Mouse (Mus musculus) heart, embryonic 16.5 days (tissue): Measurements from ENCODE around the gene Ifit1bl2. TPM values are rescaled to one million over a fixed set of nuclear protein-coding genes. Genes with fewer than 3 reads are reported as not detected.
A peak's percentile ranks its signal among the peaks of the same experiment; 100 is the strongest.
"Not testable (repeated sequence)": the region's sequence is repeated elsewhere in the genome, so short reads cannot be mapped to it uniquely, and the experiment has no call there.

Source experiments
- ATAC-seq: fragments of 200-750 bp; cut with Nextera tagmentation; replicated peaks from 2 replicates; pipeline ENCODE4 v1.8.0; 2017; ENCODE audit warnings: moderate number of reproducible peaks; ENCODE audit not compliant: insufficient read depth, low FRiP score; ENCODE audit errors: extremely low read depth
- H3K27ac ChIP-seq: fragments of 300-500 bp; sonication (generic); 2 replicates; pipeline ENCODE4 v1.5.1; 2014; ENCODE audit warnings: mild to moderate bottlenecking, low read length, control low read depth, moderate library complexity
- H3K27me3 ChIP-seq: fragments of 300-500 bp; sonication (generic); 2 replicates; pipeline ENCODE4 v1.6.1; 2014; ENCODE audit warnings: low read length, mixed read lengths; ENCODE audit not compliant: control insufficient read depth, insufficient read depth
- H3K36me3 ChIP-seq: fragments of 300-500 bp; sonication (generic); 2 replicates; pipeline ENCODE4 v1.6.1; 2014; ENCODE audit not compliant: control insufficient read depth, insufficient read depth
- H3K4me1 ChIP-seq: fragments of 300-500 bp; sonication (generic); 2 replicates; pipeline ENCODE4 v1.6.1; 2014; ENCODE audit warnings: low read length, mixed read lengths; ENCODE audit not compliant: control insufficient read depth, insufficient read depth
- H3K4me2 ChIP-seq: fragments of 300-500 bp; sonication (generic); 2 replicates; pipeline ENCODE4 v1.6.1; 2014; ENCODE audit warnings: low read depth, mild to moderate bottlenecking, control low read depth, low read length
- H3K4me3 ChIP-seq: fragments of 300-500 bp; sonication (generic); 2 replicates; pipeline ENCODE4 v1.5.1; 2014; ENCODE audit warnings: mild to moderate bottlenecking, control low read depth, low read length
- H3K9ac ChIP-seq: fragments of 300-500 bp; sonication (generic); 2 replicates; pipeline ENCODE4 v1.6.1; 2014; ENCODE audit warnings: low read length, control low read depth
- H3K9me3 ChIP-seq: fragments of 300-500 bp; sonication (generic); replicated peaks from 2 replicates; pipeline ENCODE4 v1.6.1; 2016; ENCODE audit warnings: low read length; ENCODE audit not compliant: control insufficient read depth
- WGBS: fragments of 180-500 bp; shearing (Covaris S2); extraction: QIAGEN DNeasy Blood & Tissue Kit; methylation state at CpG from one replicate; pipeline ENCODE4 v1.1.7; 2014; 5-methylcytosine and 5-hydroxymethylcytosine counted together
- polyA plus RNA-seq: library from polyadenylated mRNA; unstranded; fragments of >200 nt; fragmentation: Nextera tagmentation; extraction: Ambion mirVana; gene quantifications from 2 replicates; pipeline ENCODE4 v1.2.1, GENCODE M21; 2015

Gene Ifit1bl2
- polyA plus RNA-seq, 1 experiment from 2014 or later, result 1.6 TPM

DNA sequence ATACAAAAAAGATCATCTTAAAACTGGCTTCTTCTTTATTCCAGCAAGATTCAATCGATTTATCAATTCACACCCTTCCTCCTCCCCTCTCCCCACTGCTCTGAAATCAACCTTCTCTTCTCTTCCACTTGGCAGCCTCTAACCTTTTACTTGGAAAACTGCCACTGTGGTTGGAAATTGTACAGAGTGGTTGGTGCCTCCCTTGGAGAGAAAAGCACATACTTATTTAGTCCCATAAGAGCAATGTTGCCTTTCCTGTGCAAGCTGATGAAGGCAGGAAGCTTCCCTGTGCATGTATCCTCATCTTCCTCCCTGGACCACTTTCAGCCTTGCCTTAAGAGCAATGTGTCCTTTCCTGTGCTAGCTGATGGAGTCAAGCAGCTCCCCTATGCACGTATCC is 42.2 kb downstream of the Ifit1bl2 start:
- Histone ChIP-seq H3K36me3 (no peaks in the 10 kb centered on the region), H3K9me3 (no peaks in the 10 kb centered on the region), H3K9ac (no peak overlapping the region), H3K27me3 (no peaks in the 10 kb centered on the region), H3K4me1 (peaks cover 14% of the 10 kb centered on the region), H3K4me3 (no peak overlapping the region), H3K27ac (no peak overlapping the region), H3K4me2 (no peak overlapping the region)
- 62% methylated on average over 2 of the region's 2 CpGs for WGBS
- peak; percentile 72 for ATAC-seq

DNA sequence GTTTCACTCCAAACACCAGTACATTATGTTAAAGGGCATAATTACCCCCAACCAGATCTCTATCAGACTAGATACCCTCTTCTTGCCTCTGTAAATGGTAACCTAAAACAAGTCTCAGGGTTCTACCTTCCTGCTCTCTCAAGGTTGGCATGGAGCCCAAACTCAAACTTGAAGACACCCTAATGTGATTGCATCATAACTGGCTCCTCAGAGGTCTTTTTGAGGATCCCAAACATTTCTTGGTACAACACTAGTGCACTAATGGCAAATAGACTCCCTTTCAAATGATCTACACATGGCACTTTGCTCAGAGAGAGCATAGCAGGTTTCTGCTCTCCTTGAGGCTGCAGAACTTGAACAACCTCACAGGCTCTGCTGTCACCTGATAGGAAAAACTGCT is 43.7 kb downstream of the Ifit1bl2 start:
- Histone ChIP-seq H3K36me3 (no peaks in the 10 kb centered on the region), H3K4me2 (no peak overlapping the region), H3K9ac (no peak overlapping the region), H3K27me3 (no peaks in the 10 kb centered on the region), H3K27ac (no peak overlapping the region), H3K4me1 (peaks cover 14% of the 10 kb centered on the region), H3K9me3 (no peaks in the 10 kb centered on the region), H3K4me3 (no peak overlapping the region)
- ATAC-seq, result no peak

DNA sequence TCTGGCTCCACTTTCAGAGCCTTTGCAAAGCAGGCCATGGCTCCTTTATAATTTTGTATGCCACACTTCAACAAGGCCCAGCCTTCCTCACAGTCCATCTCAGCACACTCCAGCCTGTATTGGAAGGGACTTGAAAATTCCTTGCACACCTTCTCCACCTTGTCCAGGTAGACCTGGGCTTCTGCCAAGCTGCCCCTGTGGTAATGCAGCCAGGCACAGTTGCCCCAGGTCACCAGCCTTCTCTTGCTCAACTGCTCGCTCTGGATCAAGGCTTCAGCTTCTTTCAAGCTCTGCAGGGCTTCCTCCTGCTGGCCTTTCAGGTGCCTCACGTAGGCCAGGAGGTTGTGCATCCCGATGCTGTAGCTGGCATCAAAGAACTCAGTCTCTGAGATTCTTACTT is 46.0 kb downstream of the Ifit1bl2 start:
- not testable (repeated sequence) for ATAC-seq, H3K4me2 ChIP-seq, H3K9me3 ChIP-seq, H3K9ac ChIP-seq, H3K27ac ChIP-seq, H3K36me3 ChIP-seq, H3K27me3 ChIP-seq, H3K4me3 ChIP-seq
- H3K4me1 ChIP-seq, result peaks cover 14% of the 10 kb centered on the region
- 79% methylated on average over 3 of the region's 3 CpGs for WGBS

DNA sequence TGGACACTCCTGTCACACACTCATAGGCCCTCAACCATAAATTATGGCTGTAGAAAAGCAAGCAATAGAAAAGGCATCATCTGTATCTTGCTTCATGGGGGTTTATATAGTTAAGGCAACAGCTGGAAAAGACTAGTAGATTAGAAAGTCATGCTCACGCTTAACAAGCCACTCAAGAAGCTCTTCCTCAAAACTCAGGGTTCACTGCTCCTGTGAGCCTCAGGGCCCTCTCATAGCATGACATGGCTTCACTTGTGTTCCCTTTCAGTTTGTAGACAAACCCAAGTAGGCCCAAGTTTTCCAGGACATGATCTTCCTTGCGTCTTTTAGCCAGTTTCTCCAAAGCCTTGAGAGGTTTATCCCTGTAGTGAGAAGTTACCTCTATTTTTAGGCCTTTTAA is 47.1 kb downstream of the Ifit1bl2 start:
- Histone ChIP-seq H3K9ac (no peak overlapping the region), H3K4me3 (no peak overlapping the region)

DNA sequence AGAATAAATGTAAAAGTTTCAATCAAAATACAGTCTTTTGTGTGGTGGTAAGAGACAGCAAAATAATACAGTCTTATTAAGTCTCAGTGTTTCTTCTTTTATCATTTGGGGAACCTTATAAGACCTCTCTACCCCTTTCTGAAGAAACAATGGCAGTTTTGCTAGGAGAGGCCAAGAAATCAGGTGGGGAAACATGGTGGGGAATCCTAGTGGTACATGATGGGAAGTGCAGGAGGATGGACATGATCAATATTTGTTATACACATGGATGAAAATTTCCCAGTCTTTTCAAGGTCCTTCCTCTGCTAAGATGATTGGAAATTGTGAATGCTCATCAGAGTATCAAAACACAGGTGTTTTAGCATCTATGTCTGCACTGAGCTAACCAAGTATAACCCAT is 51.6 kb downstream of the Ifit1bl2 start:
- no peak for ATAC-seq
- Histone ChIP-seq H3K9me3 (no peaks in the 10 kb centered on the region), H3K4me2 (no peak overlapping the region), H3K4me1 (no peaks in the 10 kb centered on the region), H3K4me3 (no peak overlapping the region), H3K27ac (no peak overlapping the region), H3K27me3 (no peaks in the 10 kb centered on the region), H3K36me3 (no peaks in the 10 kb centered on the region), H3K9ac (no peak overlapping the region)

More for the DNA sequence above, 47.1 kb downstream of the Ifit1bl2 start:
- peaks cover 11% of the 10 kb centered on the region for H3K4me1 ChIP-seq
- no peaks in the 10 kb centered on the region for H3K9me3 ChIP-seq
- no peak overlapping the region for H3K4me2 ChIP-seq
- H3K27ac ChIP-seq, result no peak overlapping the region
- no peaks in the 10 kb centered on the region for H3K36me3 ChIP-seq
- ATAC-seq, result no peak
- 83% methylated on average over 2 of the region's 2 CpGs for WGBS
- no peaks in the 10 kb centered on the region for H3K27me3 ChIP-seq

DNA sequence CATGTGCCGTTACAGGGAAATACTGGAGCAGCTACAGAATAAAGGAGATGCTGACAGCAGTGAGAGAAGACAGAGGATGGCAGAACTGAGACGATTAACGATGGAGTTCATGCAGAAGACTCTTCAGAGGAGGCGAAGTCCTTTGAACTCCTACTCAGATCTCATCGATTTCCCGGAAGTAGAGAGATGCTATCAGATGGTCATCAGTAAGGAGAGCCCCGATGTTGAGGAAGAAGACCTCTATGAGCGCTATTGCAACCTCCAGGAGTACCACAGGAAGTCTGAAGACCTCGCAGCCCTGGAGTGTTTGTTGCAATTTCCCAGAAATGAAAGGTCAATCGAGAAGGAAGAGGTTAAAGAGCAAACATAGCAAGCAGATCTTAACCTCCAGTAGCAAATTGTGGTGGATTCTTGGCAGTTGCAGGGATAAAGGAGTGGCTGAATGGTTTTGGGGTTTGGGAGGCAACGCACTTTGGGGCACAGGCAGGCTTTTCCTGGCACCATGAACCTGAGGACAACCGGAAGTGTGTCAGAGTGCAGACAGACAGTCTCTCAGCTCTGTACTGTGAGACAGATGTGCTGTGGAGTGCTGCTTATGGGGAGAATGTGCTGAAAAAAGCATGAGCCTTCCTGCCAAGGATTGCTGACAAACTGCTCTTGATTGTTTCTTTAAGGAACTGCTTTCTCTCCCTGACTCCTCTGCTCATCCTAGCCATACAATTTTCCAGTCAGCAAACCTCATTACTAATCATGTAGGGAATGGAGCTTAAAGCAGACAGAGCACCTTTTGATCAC is 52.4 kb downstream of the Ifit1bl2 start:
- H3K27ac ChIP-seq, ATAC-seq, H3K4me3 ChIP-seq, H3K4me1 ChIP-seq, H3K36me3 ChIP-seq, H3K9me3 ChIP-seq, H3K4me2 ChIP-seq, H3K27me3 ChIP-seq: not testable (repeated sequence)
- H3K9ac ChIP-seq, result 0 out of 2 replicates have a peak overlapping the region, but pooled peaks have one; percentile 5
- WGBS, result 62% methylated on average over 6 of the region's 12 CpGs

DNA sequence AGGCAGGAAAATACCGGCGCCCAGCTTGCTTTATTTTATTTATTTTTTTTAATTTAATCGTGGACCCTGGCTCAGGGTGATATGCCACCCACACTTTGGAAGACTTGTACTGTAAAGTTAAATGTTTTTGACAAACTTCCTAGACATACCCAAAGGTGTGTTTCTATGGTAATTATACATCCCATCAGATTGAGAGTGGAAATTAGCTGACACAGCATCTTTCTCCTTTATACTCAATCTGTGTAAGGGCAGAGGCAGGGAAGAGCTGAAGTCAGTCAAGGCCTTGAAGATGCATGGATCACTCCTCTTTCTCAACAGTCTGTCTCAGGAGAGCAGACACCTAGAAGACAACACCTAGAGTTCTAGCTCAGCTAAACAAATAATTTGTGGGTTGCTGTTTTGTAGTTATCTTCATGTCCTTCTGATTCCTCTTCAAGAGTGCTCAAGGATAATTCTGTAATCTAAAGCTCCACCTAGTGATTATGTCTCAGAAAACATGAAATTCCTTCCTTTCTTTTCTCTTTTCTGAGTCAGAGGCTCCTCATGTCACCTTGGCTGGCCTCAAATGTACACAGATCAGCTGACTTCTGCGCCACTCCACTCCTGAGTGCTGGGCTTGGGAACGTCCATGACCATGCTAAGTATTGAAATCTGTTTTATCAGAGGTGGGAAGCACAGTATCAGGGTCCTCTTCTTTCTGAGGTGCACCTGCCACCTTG is 54.6 kb downstream of the Ifit1bl2 start:
- not testable (repeated sequence) for H3K36me3 ChIP-seq, H3K9me3 ChIP-seq, H3K9ac ChIP-seq, H3K4me1 ChIP-seq, H3K4me2 ChIP-seq, H3K4me3 ChIP-seq, H3K27ac ChIP-seq, H3K27me3 ChIP-seq, ATAC-seq
- 72% methylated on average over 5 of the region's 5 CpGs for WGBS

DNA sequence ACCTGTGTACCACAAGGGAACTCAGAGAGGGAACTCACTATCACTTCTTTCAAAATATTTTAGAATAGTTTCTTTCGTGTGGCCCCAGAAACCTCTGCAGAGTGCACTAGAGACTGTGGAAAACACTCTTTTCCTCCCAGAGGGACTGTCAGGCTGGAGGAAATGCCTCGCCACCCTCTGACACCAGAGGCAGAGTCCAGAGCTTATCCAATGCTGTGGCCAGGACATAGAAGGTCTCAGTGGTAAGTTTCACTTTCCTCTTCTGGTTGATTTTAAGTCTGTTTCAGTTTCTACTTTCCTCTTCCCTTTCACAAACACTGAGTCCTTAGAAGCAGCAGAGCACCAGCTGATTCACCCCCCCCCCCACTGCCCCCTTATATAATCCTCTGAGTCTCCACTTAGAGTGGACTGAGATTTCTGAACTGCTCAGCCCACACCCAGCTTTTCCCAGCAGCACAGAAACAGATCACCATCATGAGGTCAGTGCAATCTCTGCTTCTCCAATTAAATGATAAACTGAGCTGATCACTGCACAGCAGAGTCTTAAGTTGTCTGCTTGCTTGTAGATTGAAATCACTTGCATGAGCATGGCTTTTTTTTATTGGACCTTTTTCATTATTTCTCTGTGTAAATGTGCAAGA is 57.3 kb downstream of the Ifit1bl2 start, which contains the start of gene Ifit3:
Ifit3 (plus strand) TSS at position 406 of the 641 bp plus-strand sequence.
- not testable (repeated sequence) for H3K9ac ChIP-seq, H3K4me2 ChIP-seq, H3K27me3 ChIP-seq, H3K36me3 ChIP-seq, H3K9me3 ChIP-seq, ATAC-seq, H3K27ac ChIP-seq, H3K4me1 ChIP-seq, H3K4me3 ChIP-seq
- 38% methylated on average over 2 of the region's 2 CpGs for WGBS

DNA sequence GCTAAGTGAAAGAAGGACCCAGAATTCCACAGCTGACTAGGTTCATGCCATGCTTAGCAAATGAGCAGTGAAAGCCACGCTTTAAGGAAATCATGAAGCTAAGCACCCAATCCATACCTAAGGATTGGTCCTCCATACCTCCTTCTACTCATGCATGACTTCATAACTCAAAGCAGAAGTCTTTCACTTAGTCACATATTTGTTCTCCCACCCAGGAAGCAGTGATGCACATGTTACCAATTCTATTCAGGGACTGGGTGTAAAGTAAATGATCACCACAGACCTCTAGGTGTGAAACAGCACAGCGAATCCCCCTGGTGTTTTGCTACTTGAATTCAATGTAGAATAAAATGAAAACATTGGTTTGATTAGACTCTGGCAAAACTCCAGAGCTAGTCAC is 57.8 kb downstream of the Ifit1bl2 start:
- H3K36me3 ChIP-seq, ATAC-seq, H3K4me3 ChIP-seq, H3K4me1 ChIP-seq, H3K27ac ChIP-seq, H3K27me3 ChIP-seq, H3K9me3 ChIP-seq, H3K4me2 ChIP-seq, H3K9ac ChIP-seq: not testable (repeated sequence)
- WGBS, result 75% methylated on average over 2 of the region's 2 CpGs
